Mouse (Mus musculus) stomach, embryonic 16.5 days (tissue): ENCODE measurements around the gene Agpat2. TPM values are rescaled to one million over a fixed set of nuclear protein-coding genes. Genes with fewer than 3 reads are reported as not detected.

Experiments used
- ATAC-seq: fragments of 200-750 bp; cut with Nextera tagmentation; 2 replicates; pipeline ENCODE4 v1.8.0; 2017; ENCODE audit warnings: moderate number of reproducible peaks, moderate TSS enrichment; ENCODE audit not compliant: insufficient read depth, low FRiP score
- H3K27ac ChIP-seq: fragments of 300-500 bp; sonication (generic); 2 replicates; pipeline ENCODE4 v1.5.1; 2014; ENCODE audit warnings: low read length
- H3K27me3 ChIP-seq: fragments of 300-500 bp; sonication (generic); 2 replicates; pipeline ENCODE4 v1.6.1; 2014; ENCODE audit warnings: low read length, control low read depth, mixed read lengths; ENCODE audit not compliant: control insufficient read depth, insufficient read depth
- H3K36me3 ChIP-seq: fragments of 300-500 bp; sonication (generic); 2 replicates; pipeline ENCODE4 v1.6.1; 2014; ENCODE audit warnings: low read length; ENCODE audit not compliant: control insufficient read depth, insufficient read depth
- H3K4me1 ChIP-seq: fragments of 300-500 bp; sonication (generic); 2 replicates; pipeline ENCODE4 v1.6.1; 2014; ENCODE audit warnings: low read length, control low read depth, mixed read lengths; ENCODE audit not compliant: control insufficient read depth, insufficient read depth
- H3K4me2 ChIP-seq: fragments of 300-500 bp; sonication (generic); 2 replicates; pipeline ENCODE4 v1.6.1; 2014; ENCODE audit warnings: low read depth, low read length, mixed read lengths
- H3K4me3 ChIP-seq: fragments of 300-500 bp; sonication (generic); replicated peaks from 2 replicates; pipeline ENCODE4 v1.5.1; 2014; ENCODE audit warnings: mild to moderate bottlenecking, low read length
- H3K9ac ChIP-seq: fragments of 300-500 bp; sonication (generic); 2 replicates; pipeline ENCODE4 v1.6.1; 2014; ENCODE audit warnings: low read length
- H3K9me3 ChIP-seq: fragments of 300-500 bp; sonication (generic); replicated peaks from 2 replicates; pipeline ENCODE4 v1.6.1; 2016; ENCODE audit warnings: low read length, control low read depth; ENCODE audit not compliant: control insufficient read depth
- WGBS: fragments of 180-500 bp; shearing (Covaris S2); extraction: QIAGEN DNeasy Blood & Tissue Kit; methylation state at CpG from one replicate; pipeline ENCODE4 v1.1.7; 2014; 5-methylcytosine and 5-hydroxymethylcytosine counted together
- polyA plus RNA-seq: library from polyadenylated mRNA; unstranded; fragments of >200 nt; fragmentation: Nextera tagmentation; extraction: Ambion mirVana; gene quantifications from 2 replicates; pipeline ENCODE4 v1.2.1, GENCODE M21; 2015

Agpat2 gene
- polyA plus RNA-seq, 1 experiment from 2014 or later, result 66.8 TPM

DNA sequence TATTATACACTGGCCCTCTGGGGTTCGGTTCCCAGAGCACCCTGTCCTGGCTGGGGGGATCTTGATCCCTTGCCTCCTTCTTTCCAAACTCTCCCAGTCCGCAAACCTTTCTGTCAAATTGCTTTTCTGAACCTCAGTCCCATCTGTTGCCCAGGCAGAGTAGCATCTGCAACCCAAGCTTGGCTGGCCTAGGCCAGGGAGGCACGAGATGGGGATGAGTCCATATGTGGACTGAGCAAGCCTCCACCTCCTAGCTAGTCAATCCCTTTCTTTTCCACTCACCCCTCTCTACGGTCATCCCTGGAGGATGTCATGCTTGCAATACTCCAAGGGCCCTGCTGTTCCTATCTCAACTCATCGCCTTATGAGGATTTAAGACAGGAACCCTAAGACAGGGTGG lies 1.6 kb downstream of the Agpat2 start:
- Histone ChIP-seq H3K4me2 (peak overlapping the region; percentile 87), H3K4me3 (peak overlapping the region; percentile 76), H3K9ac (peak overlapping the region; percentile 92), H3K27ac (no peak overlapping the region), H3K36me3 (no peaks in the 10 kb centered on the region), H3K4me1 (peaks cover 25% of the 10 kb centered on the region), H3K27me3 (no peaks in the 10 kb centered on the region), H3K9me3 (no peaks in the 10 kb centered on the region)
- 82% methylated on average over 5 of the region's 5 CpGs for WGBS
- ATAC-seq, result no peak

DNA sequence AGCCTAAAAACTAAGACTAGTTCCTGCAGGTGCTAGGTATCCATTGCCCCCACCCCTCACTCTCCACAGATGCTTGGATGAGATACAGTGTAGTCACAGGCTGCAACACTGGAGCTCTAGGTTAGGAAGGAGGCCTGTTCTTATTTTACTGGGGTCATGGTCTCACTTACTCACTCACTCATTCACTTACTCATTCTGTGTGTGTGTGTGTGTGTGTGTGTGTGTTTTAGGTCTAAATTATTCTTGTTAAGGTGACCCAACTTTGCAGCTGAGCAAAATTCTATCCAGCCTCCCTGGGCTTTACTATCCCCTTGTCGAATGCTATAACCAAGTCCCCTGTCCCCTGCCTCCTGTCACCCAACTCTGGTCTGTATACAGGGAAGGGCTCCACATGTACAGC lies 2.6 kb downstream of the Agpat2 start:
- peak overlapping the region; percentile 19; the same call in 1 of the 2 replicates for H3K9ac ChIP-seq
- 90% methylated on average over 1 of the region's 1 CpGs for WGBS
- peaks cover 17% of the 10 kb centered on the region for H3K4me1 ChIP-seq
- ATAC-seq, result no peak
- no peaks in the 10 kb centered on the region for H3K9me3 ChIP-seq
- no peak overlapping the region for H3K4me2 ChIP-seq
- H3K27ac ChIP-seq, result no peak overlapping the region
- no peaks in the 10 kb centered on the region for H3K27me3 ChIP-seq
- H3K36me3 ChIP-seq, result no peaks in the 10 kb centered on the region
- no peak overlapping the region for H3K4me3 ChIP-seq

DNA sequence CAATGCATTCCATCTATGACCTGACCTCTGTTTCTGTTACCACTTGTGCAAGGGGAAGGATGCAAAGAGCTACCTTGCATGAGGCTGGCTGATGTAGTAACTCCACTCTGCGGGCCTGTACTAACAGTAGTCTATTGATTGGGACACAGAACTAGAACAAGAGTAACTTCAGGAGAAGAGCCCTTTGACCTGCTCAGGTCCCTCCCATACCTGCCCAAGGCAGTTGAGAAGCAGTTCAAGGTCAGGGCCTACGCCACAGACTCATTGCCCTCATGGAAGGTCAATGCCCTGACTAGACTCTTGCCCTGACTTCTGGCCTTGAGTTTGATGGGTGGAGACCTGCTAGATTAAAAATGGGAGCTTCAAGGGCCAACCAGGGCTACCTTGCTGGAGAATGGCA lies 3.6 kb downstream of the Agpat2 start:
- ATAC-seq, result no peak
- H3K4me1 ChIP-seq, result peaks cover 15% of the 10 kb centered on the region
- no peak overlapping the region for H3K27ac ChIP-seq
- no peaks in the 10 kb centered on the region for H3K27me3 ChIP-seq
- H3K9me3 ChIP-seq, result no peaks in the 10 kb centered on the region
- no peaks in the 10 kb centered on the region for H3K36me3 ChIP-seq
- H3K4me3 ChIP-seq, result no peak overlapping the region
- no peak overlapping the region for H3K4me2 ChIP-seq
- no peak overlapping the region for H3K9ac ChIP-seq
- WGBS, result 79% methylated on average over 2 of the region's 2 CpGs

DNA sequence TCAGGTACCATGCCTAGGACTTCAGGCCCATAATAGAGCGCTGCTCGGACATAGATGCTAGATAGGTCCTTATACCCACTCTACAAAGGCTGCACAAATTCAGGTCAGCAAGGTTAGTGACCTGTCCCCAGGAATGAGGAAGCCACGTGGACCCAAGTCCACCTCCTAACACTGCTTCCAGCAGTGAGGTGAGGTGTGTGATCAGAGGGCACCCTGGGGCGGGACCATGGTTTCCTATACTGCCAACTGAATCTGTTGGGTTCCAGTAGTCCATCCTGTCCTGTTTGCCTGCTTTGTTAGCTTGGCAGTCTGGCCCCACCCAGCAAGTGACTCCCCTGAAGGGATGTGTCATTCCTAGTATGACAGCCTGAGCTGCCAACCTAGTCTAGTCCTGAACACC lies 4.3 kb downstream of the Agpat2 start:
- H3K27me3 ChIP-seq, result no peaks in the 10 kb centered on the region
- ATAC-seq, result no peak
- no peak overlapping the region for H3K9ac ChIP-seq
- WGBS, result 84% methylated on average over 4 of the region's 4 CpGs
- no peak overlapping the region for H3K4me3 ChIP-seq
- no peak overlapping the region for H3K27ac ChIP-seq
- H3K4me2 ChIP-seq, result no peak overlapping the region
- no peaks in the 10 kb centered on the region for H3K36me3 ChIP-seq
- no peaks in the 10 kb centered on the region for H3K9me3 ChIP-seq
- H3K4me1 ChIP-seq, result peaks cover 19% of the 10 kb centered on the region

DNA sequence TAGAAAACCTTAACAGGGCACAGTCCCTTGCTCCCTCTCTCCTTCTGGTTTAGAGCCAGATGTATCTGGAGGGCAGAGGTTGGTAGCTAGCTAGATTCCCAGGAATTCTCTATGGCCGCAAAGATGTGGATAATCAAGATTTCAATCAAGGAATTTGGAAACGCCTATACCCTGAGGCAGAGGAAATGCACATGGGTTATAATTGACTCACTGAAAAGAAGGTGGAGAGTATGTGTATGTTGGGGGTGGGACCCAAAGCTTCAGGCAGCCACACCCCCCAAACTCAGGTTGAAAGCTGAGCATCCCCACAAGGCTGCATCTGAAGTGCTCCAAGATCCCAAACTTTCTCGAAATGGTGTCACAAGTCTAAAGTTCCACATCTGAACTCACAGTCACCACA lies 5.8 kb downstream of the Agpat2 start:
- Histone ChIP-seq H3K4me1 (peaks cover 14% of the 10 kb centered on the region), H3K9me3 (no peaks in the 10 kb centered on the region), H3K4me2 (no peak overlapping the region), H3K27ac (no peak overlapping the region), H3K9ac (no peak overlapping the region), H3K27me3 (no peaks in the 10 kb centered on the region), H3K4me3 (no peak overlapping the region), H3K36me3 (peaks cover 4% of the 10 kb centered on the region; the same call in 1 of the 2 replicates)
- 63% methylated on average over 3 of the region's 3 CpGs for WGBS
- no peak for ATAC-seq

DNA sequence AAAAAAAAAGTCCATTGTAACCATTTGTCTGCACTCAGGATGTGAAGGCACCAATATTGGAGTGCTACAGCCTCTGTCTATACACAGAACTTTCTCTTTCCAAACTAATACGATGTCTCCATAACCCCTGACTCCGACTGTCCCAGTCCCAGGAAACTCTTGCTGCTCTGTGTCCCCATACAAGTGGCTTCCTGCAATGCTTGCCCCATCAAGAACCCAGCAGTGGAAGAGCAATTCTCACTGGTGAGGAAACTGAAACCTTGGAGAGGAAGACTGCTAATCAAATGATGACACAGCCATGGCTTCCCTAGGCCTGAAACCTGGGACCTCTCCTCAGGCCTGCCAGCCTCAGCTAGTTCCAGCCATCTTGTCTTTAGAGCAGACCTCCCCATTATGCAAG lies 6.4 kb downstream of the Agpat2 start:
- Histone ChIP-seq H3K36me3 (peaks cover 4% of the 10 kb centered on the region; the same call in 1 of the 2 replicates), H3K27me3 (no peaks in the 10 kb centered on the region), H3K4me2 (no peak overlapping the region), H3K9me3 (no peaks in the 10 kb centered on the region), H3K9ac (no peak overlapping the region), H3K4me3 (no peak overlapping the region), H3K27ac (no peak overlapping the region), H3K4me1 (peaks cover 7% of the 10 kb centered on the region)
- WGBS, result 84% methylated on average over 2 of the region's 2 CpGs
- no peak for ATAC-seq

- no peak for ATAC-seq
Measured at GRCm38 (mm10) chr2:26596898-26597297, 7.3 kb downstream of the Agpat2 start.

DNA sequence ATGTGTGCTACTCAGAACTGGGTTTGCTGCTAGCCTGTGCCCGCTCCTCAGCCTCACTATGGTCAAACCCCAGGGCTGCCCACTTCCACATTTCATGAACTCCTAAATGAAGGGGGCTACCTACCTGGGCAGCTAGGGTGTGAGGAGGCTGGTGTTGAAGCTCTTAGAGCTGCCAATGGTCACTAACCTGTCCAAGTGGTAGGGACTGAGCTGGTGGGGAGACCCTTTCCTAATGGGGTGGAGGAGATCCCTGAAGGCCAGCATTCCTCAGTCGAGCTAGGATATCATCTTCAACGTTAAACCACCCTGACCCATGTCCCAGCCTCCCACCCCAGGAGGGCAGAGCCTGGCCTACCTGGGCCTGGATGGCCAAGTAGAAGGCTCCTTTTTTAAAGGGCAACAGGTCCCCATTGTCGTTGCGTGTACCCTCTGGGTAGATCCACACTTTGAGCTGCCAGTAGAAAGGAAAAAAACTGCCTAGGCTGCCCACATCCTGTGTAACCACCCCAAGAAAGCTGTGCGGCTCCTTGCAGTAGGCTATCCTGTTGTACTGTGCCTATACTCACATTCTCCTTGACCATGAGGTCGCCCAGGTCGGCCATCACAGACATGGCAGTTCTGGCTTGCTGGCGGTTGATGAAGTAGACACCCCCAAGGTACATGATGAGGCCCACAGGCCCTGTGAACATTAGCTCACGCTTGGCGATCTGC lies 8.3 kb downstream of the Agpat2 start:
- no peaks in the 10 kb centered on the region for H3K27me3 ChIP-seq
- no peaks in the 10 kb centered on the region for H3K9me3 ChIP-seq
- peaks cover 7% of the 10 kb centered on the region for H3K4me1 ChIP-seq
- peak overlapping the region; percentile 77 for H3K27ac ChIP-seq
- H3K9ac ChIP-seq, result no peak overlapping the region
- no peak overlapping the region for H3K4me2 ChIP-seq
- H3K4me3 ChIP-seq, result no peak overlapping the region
- no peak for ATAC-seq
- WGBS, result 79% methylated on average over 11 of the region's 11 CpGs
- H3K36me3 ChIP-seq, result peaks cover 8% of the 10 kb centered on the region; the same call in 1 of the 2 replicates

More at GRCm38 (mm10) chr2:26596898-26597297, 7.3 kb downstream of the Agpat2 start:
- no peak overlapping the region for H3K4me3 ChIP-seq
- no peak overlapping the region for H3K4me2 ChIP-seq
- H3K9me3 ChIP-seq, result no peaks in the 10 kb centered on the region
- no peaks in the 10 kb centered on the region for H3K27me3 ChIP-seq
- H3K4me1 ChIP-seq, result peaks cover 7% of the 10 kb centered on the region
- H3K27ac ChIP-seq, result no peak overlapping the region
- 93% methylated on average over 3 of the region's 3 CpGs for WGBS
- peaks cover 8% of the 10 kb centered on the region; the same call in 1 of the 2 replicates for H3K36me3 ChIP-seq
- H3K9ac ChIP-seq, result no peak overlapping the region

DNA sequence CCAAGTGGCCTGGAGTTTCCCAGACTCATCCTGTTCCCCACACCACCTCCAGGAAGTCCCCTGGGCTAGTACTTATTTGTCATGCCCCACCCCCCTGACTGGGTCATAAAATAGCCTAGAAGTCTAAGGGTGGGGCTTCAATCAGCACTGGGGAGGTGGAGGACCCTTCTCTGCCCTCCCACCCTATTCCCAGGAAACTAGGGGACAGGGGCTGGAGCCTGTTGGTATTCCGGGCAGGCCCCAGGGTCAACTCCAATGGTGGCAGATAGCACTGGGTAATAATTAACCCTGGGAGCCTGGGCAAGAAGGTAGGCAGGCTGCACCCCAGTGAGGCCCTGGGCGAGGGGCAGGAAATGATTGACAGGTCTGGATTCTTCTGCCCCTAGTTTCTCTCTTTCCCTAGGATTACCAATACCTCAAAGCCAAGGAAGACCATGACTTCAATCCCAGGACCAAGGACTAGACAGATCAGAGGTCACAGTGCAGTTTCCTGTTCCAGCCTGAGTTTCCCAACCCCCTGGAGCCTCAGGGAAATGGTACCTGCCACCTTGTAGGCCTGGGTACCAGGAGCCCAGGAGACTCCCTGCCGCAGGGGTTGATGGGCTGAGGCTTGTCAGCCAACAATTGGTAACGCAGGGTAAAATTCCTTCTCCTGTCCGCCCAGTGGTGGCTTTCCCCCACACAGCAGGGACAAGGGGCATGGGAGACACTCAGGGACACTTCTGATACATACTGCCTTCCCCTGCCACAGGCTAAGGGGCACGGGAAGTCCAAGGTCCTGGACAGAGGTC lies 9.1 kb downstream of the Agpat2 start:
- WGBS, result 56% methylated on average over 6 of the region's 6 CpGs
- no peak overlapping the region for H3K4me3 ChIP-seq
- H3K27me3 ChIP-seq, result no peaks in the 10 kb centered on the region
- H3K9me3 ChIP-seq, result no peaks in the 10 kb centered on the region
- peak overlapping the region; percentile 77 for H3K27ac ChIP-seq
- no peak overlapping the region for H3K4me2 ChIP-seq
- H3K36me3 ChIP-seq, result peaks cover 8% of the 10 kb centered on the region; the same call in 1 of the 2 replicates
- peaks cover 7% of the 10 kb centered on the region for H3K4me1 ChIP-seq
- no peak overlapping the region for H3K9ac ChIP-seq
- peak; percentile 80 for ATAC-seq
